Mouse (Mus musculus) forebrain, embryonic 16.5 days (tissue): Measurements from ENCODE around the gene Lama5. TPM values are rescaled to one million over a fixed set of nuclear protein-coding genes. Genes with fewer than 3 reads are reported as not detected.

Experiments
- ATAC-seq: fragments of 200-750 bp; cut with Nextera tagmentation; 2 replicates; pipeline ENCODE4 v1.8.0; 2017; ENCODE audit warnings: mild to moderate bottlenecking, moderate library complexity
- H3K27ac ChIP-seq: fragments of 300-500 bp; sonication (generic); 2 replicates; pipeline ENCODE4 v1.5.1; 2014; ENCODE audit warnings: low read length, control low read depth
- H3K27me3 ChIP-seq: fragments of 300-500 bp; sonication (generic); replicated peaks from 2 replicates; pipeline ENCODE4 v1.6.1; 2014; ENCODE audit warnings: low read length; ENCODE audit not compliant: control insufficient read depth, insufficient read depth
- H3K36me3 ChIP-seq: fragments of 300-500 bp; sonication (generic); 2 replicates; pipeline ENCODE4 v1.6.1; 2014; ENCODE audit not compliant: control insufficient read depth, insufficient read depth
- H3K4me1 ChIP-seq: fragments of 300-500 bp; sonication (generic); replicated peaks from 2 replicates; pipeline ENCODE4 v1.6.1; 2014; ENCODE audit warnings: low read length; ENCODE audit not compliant: control insufficient read depth, insufficient read depth
- H3K4me2 ChIP-seq: fragments of 300-500 bp; sonication (generic); 2 replicates; pipeline ENCODE4 v1.6.1; 2014; ENCODE audit warnings: mild to moderate bottlenecking, low read length, control low read depth
- H3K4me3 ChIP-seq: fragments of 300-500 bp; sonication (generic); replicated peaks from 2 replicates; pipeline ENCODE4 v1.5.1; 2014; ENCODE audit warnings: mild to moderate bottlenecking, low read length, control low read depth
- H3K9ac ChIP-seq: fragments of 300-500 bp; sonication (generic); replicated peaks from 2 replicates; pipeline ENCODE4 v1.6.1; 2014; ENCODE audit warnings: low read depth, low read length, control low read depth
- H3K9me3 ChIP-seq: fragments of 300-500 bp; sonication (generic); 2 replicates; pipeline ENCODE4 v1.6.1; 2016; ENCODE audit warnings: low read length; ENCODE audit not compliant: control insufficient read depth
- whole genome bisulfite sequencing: fragments of 180-500 bp; shearing (Covaris S2); extraction: QIAGEN DNeasy Blood & Tissue Kit; methylation state at CpG from one replicate; pipeline ENCODE4 v1.1.7; 2014; 5-methylcytosine and 5-hydroxymethylcytosine counted together
- polyA plus RNA-seq: library from polyadenylated mRNA; unstranded; fragments of >200 nt; fragmentation: Nextera tagmentation; extraction: Ambion mirVana; gene quantifications from 2 replicates; pipeline ENCODE4 v1.2.1, GENCODE M21; 2015

Gene Lama5
- 3.0 and 3.2 TPM in 2 replicates for polyA plus RNA-seq

- peak; percentile 73 for ATAC-seq
- Histone ChIP-seq H3K36me3 (no peaks in the 10 kb centered on the region), H3K4me1 (peaks cover 27% of the 10 kb centered on the region), H3K27me3 (no peaks in the 10 kb centered on the region; the same call in none of the 2 replicates), H3K27ac (no peak within 1 kb of the TSS), H3K9ac (peak within 1 kb of the TSS; percentile 66), H3K4me2 (peak within 1 kb of the TSS; percentile 100), H3K4me3 (peak within 1 kb of the TSS; percentile 63), H3K9me3 (no peaks in the 10 kb centered on the region)
- under 1% methylated on average over 31 of the region's 37 CpGs for WGBS
Observed at GRCm38 (mm10) chr2:180225762-180226378, at the start of gene Lama5. Gene Lama5, minus strand, starts transcription at chr2:180225859.

- Histone ChIP-seq H3K9ac (no peak overlapping the region), H3K4me1 (peaks cover 28% of the 10 kb centered on the region), H3K27me3 (peaks cover 3% of the 10 kb centered on the region; the same call in 1 of the 2 replicates), H3K9me3 (no peaks in the 10 kb centered on the region), H3K4me2 (no peak overlapping the region), H3K4me3 (no peak overlapping the region), H3K27ac (no peak overlapping the region), H3K36me3 (no peaks in the 10 kb centered on the region)
- no peak for ATAC-seq
- 89% methylated on average over 2 of the region's 2 CpGs for WGBS
Observed at GRCm38 (mm10) chr2:180274523-180274922, 48.9 kb upstream of the Lama5 start.

GRCm38 (mm10) chr2:180273394-180274244, 48.0 kb upstream of the Lama5 start, which contains the start of gene Cables2:
Gene Cables2, minus strand, starts transcription at chr2:180273496.
- H3K9me3 ChIP-seq: no peaks in the 10 kb centered on the region
- H3K27me3 ChIP-seq: peaks cover 3% of the 10 kb centered on the region; the same call in 1 of the 2 replicates
- peak within 1 kb of the TSS; percentile 52; the same call in 1 of the 2 replicates for H3K27ac ChIP-seq
- peaks cover 28% of the 10 kb centered on the region for H3K4me1 ChIP-seq
- H3K9ac ChIP-seq: peak within 1 kb of the TSS; percentile 87
- H3K4me3 ChIP-seq: peak within 1 kb of the TSS; percentile 87
- 7% methylated on average over 66 of the region's 68 CpGs for WGBS
- no peaks in the 10 kb centered on the region for H3K36me3 ChIP-seq
- ATAC-seq: peak; percentile 97
- H3K4me2 ChIP-seq: peak within 1 kb of the TSS; percentile 84

- H3K36me3 ChIP-seq: no peaks in the 10 kb centered on the region
- peak overlapping the region; percentile 87 for H3K9ac ChIP-seq
- H3K9me3 ChIP-seq: no peaks in the 10 kb centered on the region
- peak; percentile 30 for ATAC-seq
- H3K4me2 ChIP-seq: peak overlapping the region; percentile 84
- H3K4me1 ChIP-seq: peaks cover 28% of the 10 kb centered on the region
- H3K27ac ChIP-seq: peak overlapping the region; percentile 52; the same call in 1 of the 2 replicates
- peak overlapping the region; percentile 87 for H3K4me3 ChIP-seq
- WGBS: under 1% methylated on average over 28 of the region's 37 CpGs
- peaks cover 3% of the 10 kb centered on the region; the same call in 1 of the 2 replicates for H3K27me3 ChIP-seq
Observed at GRCm38 (mm10) chr2:180272884-180273321, 47.2 kb upstream of the Lama5 start.

GRCm38 (mm10) chr2:180271804-180272395, 46.2 kb upstream of the Lama5 start:
- Histone ChIP-seq H3K4me2 (peak overlapping the region; percentile 84), H3K36me3 (no peaks in the 10 kb centered on the region), H3K27ac (no peak overlapping the region), H3K9ac (peak overlapping the region; percentile 87; the same call in 1 of the 2 replicates), H3K9me3 (no peaks in the 10 kb centered on the region), H3K27me3 (peaks cover 3% of the 10 kb centered on the region; the same call in 1 of the 2 replicates), H3K4me1 (peaks cover 28% of the 10 kb centered on the region), H3K4me3 (peak overlapping the region; percentile 87)
- ATAC-seq: no peak
- 57% methylated on average over 5 of the region's 5 CpGs for WGBS

GRCm38 (mm10) chr2:180270537-180271255, 45.0 kb upstream of the Lama5 start:
- no peaks in the 10 kb centered on the region for H3K9me3 ChIP-seq
- no peak overlapping the region for H3K4me3 ChIP-seq
- no peak for ATAC-seq
- no peaks in the 10 kb centered on the region for H3K36me3 ChIP-seq
- H3K4me1 ChIP-seq: peaks cover 28% of the 10 kb centered on the region
- H3K27me3 ChIP-seq: peaks cover 3% of the 10 kb centered on the region; the same call in 1 of the 2 replicates
- no peak overlapping the region for H3K9ac ChIP-seq
- H3K27ac ChIP-seq: no peak overlapping the region
- WGBS: 89% methylated on average over 7 of the region's 7 CpGs
- H3K4me2 ChIP-seq: no peak overlapping the region

- 95% methylated on average over 10 of the region's 10 CpGs for WGBS
- H3K27me3 ChIP-seq: no peaks in the 10 kb centered on the region
- no peak for ATAC-seq
Observed at GRCm38 (mm10) chr2:180269329-180269728, 43.7 kb upstream of the Lama5 start.

GRCm38 (mm10) chr2:180267955-180268354, 42.3 kb upstream of the Lama5 start:
- H3K9me3 ChIP-seq: no peaks in the 10 kb centered on the region
- H3K4me3 ChIP-seq: no peak overlapping the region
- no peak overlapping the region for H3K9ac ChIP-seq
- ATAC-seq: no peak
- no peaks in the 10 kb centered on the region for H3K27me3 ChIP-seq
- H3K27ac ChIP-seq: no peak overlapping the region
- 66% methylated on average over 2 of the region's 2 CpGs for WGBS
- H3K36me3 ChIP-seq: peaks cover 3% of the 10 kb centered on the region; the same call in 1 of the 2 replicates
- H3K4me1 ChIP-seq: peaks cover 23% of the 10 kb centered on the region
- H3K4me2 ChIP-seq: no peak overlapping the region

More at GRCm38 (mm10) chr2:180269329-180269728, 43.7 kb upstream of the Lama5 start:
- no peak overlapping the region for H3K27ac ChIP-seq
- peaks cover 28% of the 10 kb centered on the region for H3K4me1 ChIP-seq
- H3K9ac ChIP-seq: no peak overlapping the region
- no peak overlapping the region for H3K4me2 ChIP-seq
- H3K9me3 ChIP-seq: no peaks in the 10 kb centered on the region
- no peak overlapping the region for H3K4me3 ChIP-seq
- no peaks in the 10 kb centered on the region for H3K36me3 ChIP-seq
